Mouse (Mus musculus): ENCODE measurements around the gene Abi3.

- TF ChIP-seq POLR2A (IDR thresholded peaks at IDR 0.05; ENCODE audit: borderline replicate concordance, low read depth, low read length): no peak
- TF ChIP-seq CTCF (IDR thresholded peaks at IDR 0.05; ENCODE audit: low read depth, low read length): no peak
Observed at GRCm38 (mm10) chr11:95805527-95805926, 36.7 kb downstream of the Abi3 start.
